Mouse (Mus musculus): Measurements from ENCODE around the gene Nrros. TPM values are rescaled to one million over a fixed set of nuclear protein-coding genes. Genes with fewer than 3 reads are reported as not detected.
A peak's percentile ranks its signal among the peaks of the same experiment; 100 is the strongest.

The Nrros gene
- polyA plus RNA-seq, 1 experiment, result 227 TPM

- Histone ChIP-seq H3K27ac (ENCODE audit: insufficient read depth, low read depth, low read length) (no peak overlapping the region), H3K4me3 (ENCODE audit: insufficient read depth, low read length) (no peak overlapping the region), H3K4me1 (ENCODE audit: control insufficient read depth, insufficient read depth, low read length) (peaks cover 30% of the 10 kb centered on the region)
- TF ChIP-seq POLR2A (IDR thresholded peaks at IDR 0.05; ENCODE audit: borderline replicate concordance, low read depth, low read length), result no peak
- TF ChIP-seq CTCF (IDR thresholded peaks at IDR 0.05; ENCODE audit: low read depth, low read length), result no peak
Measured at GRCm38 (mm10) chr16:32186056-32186455, 20.7 kb upstream of the Nrros start.

- Histone ChIP-seq H3K4me3 (ENCODE audit: insufficient read depth, low read length) (no peak within 1 kb of the TSS), H3K27ac (ENCODE audit: insufficient read depth, low read depth, low read length) (peak within 1 kb of the TSS; percentile 87), H3K4me1 (ENCODE audit: control insufficient read depth, insufficient read depth, low read length) (peaks cover 37% of the 10 kb centered on the region)
- TF ChIP-seq POLR2A (IDR thresholded peaks at IDR 0.05; ENCODE audit: borderline replicate concordance, low read depth, low read length), result no peak
- TF ChIP-seq CTCF (IDR thresholded peaks at IDR 0.05; ENCODE audit: low read depth, low read length), result no peak
Measured at GRCm38 (mm10) chr16:32179333-32179901, 14.0 kb upstream of the Nrros start, which contains the start of gene Bex6. Gene Bex6, plus strand, starts transcription at chr16:32179823.

GRCm38 (mm10) chr16:32176896-32177686, 11.7 kb upstream of the Nrros start:
- TF ChIP-seq CTCF (IDR thresholded peaks at IDR 0.05; ENCODE audit: low read depth, low read length), result 0 out of 2 replicates have a peak, but pooled peaks have one; percentile 8
- peak; percentile 29; the same call in 1 of the 2 replicates for TF ChIP-seq POLR2A (IDR thresholded peaks at IDR 0.05; ENCODE audit: borderline replicate concordance, low read depth, low read length)
- peak overlapping the region; percentile 49 for H3K4me3 ChIP-seq (ENCODE audit: insufficient read depth, low read length)
- H3K4me1 ChIP-seq (ENCODE audit: control insufficient read depth, insufficient read depth, low read length), result peaks cover 46% of the 10 kb centered on the region
- H3K27ac ChIP-seq (ENCODE audit: insufficient read depth, low read depth, low read length), result peak overlapping the region; percentile 95

- H3K4me1 ChIP-seq (ENCODE audit: control insufficient read depth, insufficient read depth, low read length), result peaks cover 58% of the 10 kb centered on the region
- TF ChIP-seq POLR2A (IDR thresholded peaks at IDR 0.05; ENCODE audit: borderline replicate concordance, low read depth, low read length), result no peak
- peak; percentile 25; the same call in 1 of the 2 replicates for TF ChIP-seq CTCF (IDR thresholded peaks at IDR 0.05; ENCODE audit: low read depth, low read length)
- H3K27ac ChIP-seq (ENCODE audit: insufficient read depth, low read depth, low read length), result no peak overlapping the region
- H3K4me3 ChIP-seq (ENCODE audit: insufficient read depth, low read length), result no peak overlapping the region
Measured at GRCm38 (mm10) chr16:32175029-32175428, 9.6 kb upstream of the Nrros start.

- peaks cover 59% of the 10 kb centered on the region for H3K4me1 ChIP-seq (ENCODE audit: control insufficient read depth, insufficient read depth, low read length)
- TF ChIP-seq POLR2A (IDR thresholded peaks at IDR 0.05; ENCODE audit: borderline replicate concordance, low read depth, low read length) (no peak), CTCF (IDR thresholded peaks at IDR 0.05; ENCODE audit: low read depth, low read length) (no peak)
- H3K27ac ChIP-seq (ENCODE audit: insufficient read depth, low read depth, low read length), result no peak overlapping the region
- no peak overlapping the region for H3K4me3 ChIP-seq (ENCODE audit: insufficient read depth, low read length)
Measured at GRCm38 (mm10) chr16:32174340-32175005, 9.1 kb upstream of the Nrros start.

- Histone ChIP-seq H3K4me1 (ENCODE audit: control insufficient read depth, insufficient read depth, low read length) (peaks cover 59% of the 10 kb centered on the region), H3K27ac (ENCODE audit: insufficient read depth, low read depth, low read length) (no peak overlapping the region), H3K4me3 (ENCODE audit: insufficient read depth, low read length) (no peak overlapping the region)
- TF ChIP-seq POLR2A (IDR thresholded peaks at IDR 0.05; ENCODE audit: borderline replicate concordance, low read depth, low read length) (no peak), CTCF (IDR thresholded peaks at IDR 0.05; ENCODE audit: low read depth, low read length) (no peak)
Measured at GRCm38 (mm10) chr16:32173401-32173800, 8.0 kb upstream of the Nrros start.

GRCm38 (mm10) chr16:32171031-32171731, 5.8 kb upstream of the Nrros start:
- H3K4me1 ChIP-seq (ENCODE audit: control insufficient read depth, insufficient read depth, low read length), result peaks cover 53% of the 10 kb centered on the region
- H3K27ac ChIP-seq (ENCODE audit: insufficient read depth, low read depth, low read length), result peak overlapping the region; percentile 96
- no peak for TF ChIP-seq CTCF (IDR thresholded peaks at IDR 0.05; ENCODE audit: low read depth, low read length)
- TF ChIP-seq POLR2A (IDR thresholded peaks at IDR 0.05; ENCODE audit: borderline replicate concordance, low read depth, low read length), result no peak
- H3K4me3 ChIP-seq (ENCODE audit: insufficient read depth, low read length), result no peak overlapping the region

GRCm38 (mm10) chr16:32167819-32168545, 2.6 kb upstream of the Nrros start:
- Histone ChIP-seq H3K4me3 (ENCODE audit: insufficient read depth, low read length) (no peak overlapping the region), H3K4me1 (ENCODE audit: control insufficient read depth, insufficient read depth, low read length) (peaks cover 52% of the 10 kb centered on the region), H3K27ac (ENCODE audit: insufficient read depth, low read depth, low read length) (0 out of 2 replicates have a peak overlapping the region, but pooled peaks have one; percentile 6)
- TF ChIP-seq CTCF (IDR thresholded peaks at IDR 0.05; ENCODE audit: low read depth, low read length) (no peak), POLR2A (IDR thresholded peaks at IDR 0.05; ENCODE audit: borderline replicate concordance, low read depth, low read length) (no peak)

All from bone marrow macrophage, adult 2 months (primary cell).